Mouse (Mus musculus) CH12.LX (cell line): ENCODE data around the gene Oog2. TPM values are rescaled to one million over a fixed set of nuclear protein-coding genes. Genes with fewer than 3 reads are reported as not detected.

Source experiments
- polyA plus RNA-seq: library from polyadenylated mRNA; unstranded; fragments of >175 nt; gene quantifications from 2 replicates; pipeline ENCODE4 v1.2.1, GENCODE M21; 2012; ENCODE audit warnings: low read depth; ENCODE audit not compliant: insufficient read length
- total RNA-seq, 2 experiments: library from RNA; depleted of rRNA; stranded (reverse); fragments of 300-350 nt in 1 of 2; fragments of >200 nt in 1 of 2; gene quantifications; 2 replicates each; pipeline ENCODE4 v1.2.3; 2012 to 2014

The Oog2 gene
- total and polyA plus RNA-seq, 3 experiments, result not detected

Other genes starting within 250 kb of the Oog2 start
- 0.08 TPM in 1 of 2 replicates, not detected in the other for gene Pramef25, start 239.7 kb upstream of the Oog2 start, total RNA-seq (2012; rRNA removed)
- gene Pramef25, start 239.7 kb upstream of the Oog2 start, total RNA-seq (2014; rRNA removed), result not detected in 2 replicates
- not detected in 2 replicates for gene Pramef25, start 239.7 kb upstream of the Oog2 start, polyA plus RNA-seq
- gene Gm13101, start 223.8 kb upstream of the Oog2 start, total RNA-seq (2012; rRNA removed), result not detected in 2 replicates
- not detected in 2 replicates for gene Gm13101, start 223.8 kb upstream of the Oog2 start, total RNA-seq (2014; rRNA removed)
- not detected in 2 replicates for gene Gm13101, start 223.8 kb upstream of the Oog2 start, polyA plus RNA-seq
- not detected in 2 replicates for gene Pramef17, start 196.3 kb upstream of the Oog2 start, total RNA-seq (2012; rRNA removed)
- gene Pramef17, start 196.3 kb upstream of the Oog2 start, total RNA-seq (2014; rRNA removed), result not detected in 2 replicates
- gene Pramef17, start 196.3 kb upstream of the Oog2 start, polyA plus RNA-seq, result not detected in 2 replicates
- not detected in 2 replicates for gene Pramel4, start 131.6 kb upstream of the Oog2 start, total RNA-seq (2012; rRNA removed)
- not detected in 2 replicates for gene Pramel4, start 131.6 kb upstream of the Oog2 start, total RNA-seq (2014; rRNA removed)
- gene Pramel4, start 131.6 kb upstream of the Oog2 start, polyA plus RNA-seq, result not detected in 2 replicates
- gene Gm13102, start 84.2 kb upstream of the Oog2 start, total RNA-seq (2012; rRNA removed), result not detected in 2 replicates
- gene Gm13102, start 84.2 kb upstream of the Oog2 start, total RNA-seq (2014; rRNA removed), result not detected in 2 replicates
- not detected in 2 replicates for gene Gm13102, start 84.2 kb upstream of the Oog2 start, polyA plus RNA-seq
- gene Oog3, start 28.1 kb upstream of the Oog2 start, total RNA-seq (2012; rRNA removed), result not detected in 2 replicates
- not detected in 2 replicates for gene Oog3, start 28.1 kb upstream of the Oog2 start, total RNA-seq (2014; rRNA removed)
- gene Oog3, start 28.1 kb upstream of the Oog2 start, polyA plus RNA-seq, result not detected in 2 replicates
- not detected in 2 replicates for gene C87977, start 22.6 kb downstream of the Oog2 start, total RNA-seq (2012; rRNA removed)
- gene C87977, start 22.6 kb downstream of the Oog2 start, total RNA-seq (2014; rRNA removed), result not detected in 2 replicates
- gene C87977, start 22.6 kb downstream of the Oog2 start, polyA plus RNA-seq, result not detected in 2 replicates
- gene Pramel5, start 89.8 kb downstream of the Oog2 start, total RNA-seq (2012; rRNA removed), result not detected in 2 replicates
- gene Pramel5, start 89.8 kb downstream of the Oog2 start, total RNA-seq (2014; rRNA removed), result not detected in 2 replicates
- gene Pramel5, start 89.8 kb downstream of the Oog2 start, polyA plus RNA-seq, result not detected in 2 replicates
- not detected in 2 replicates for gene Gm13128, start 139.5 kb downstream of the Oog2 start, total RNA-seq (2012; rRNA removed)
- not detected in 2 replicates for gene Gm13128, start 139.5 kb downstream of the Oog2 start, total RNA-seq (2014; rRNA removed)
- gene Gm13128, start 139.5 kb downstream of the Oog2 start, polyA plus RNA-seq, result not detected in 2 replicates
- not detected in 2 replicates for gene Gm13119, start 167.2 kb downstream of the Oog2 start, total RNA-seq (2012; rRNA removed)
- not detected in 2 replicates for gene Gm13119, start 167.2 kb downstream of the Oog2 start, total RNA-seq (2014; rRNA removed)
- not detected in 2 replicates for gene Gm13119, start 167.2 kb downstream of the Oog2 start, polyA plus RNA-seq
- not detected in 2 replicates for gene Pramef20, start 187.2 kb downstream of the Oog2 start, total RNA-seq (2012; rRNA removed)
- gene Pramef20, start 187.2 kb downstream of the Oog2 start, total RNA-seq (2014; rRNA removed), result not detected in 2 replicates
- gene Pramef20, start 187.2 kb downstream of the Oog2 start, polyA plus RNA-seq, result not detected in 2 replicates
- 0.13 and 0.17 TPM in 2 replicates for gene Pramef12, start 217.7 kb downstream of the Oog2 start, total RNA-seq (2012; rRNA removed)
- 0.16 and 0.55 TPM in 2 replicates for gene Pramef12, start 217.7 kb downstream of the Oog2 start, total RNA-seq (2014; rRNA removed)
- gene Pramef12, start 217.7 kb downstream of the Oog2 start, polyA plus RNA-seq, result 0.23 and 0.46 TPM in 2 replicates
- not detected in 2 replicates for gene 1700012P22Rik, start 248.1 kb downstream of the Oog2 start, total RNA-seq (2012; rRNA removed)
- not detected in 2 replicates for gene 1700012P22Rik, start 248.1 kb downstream of the Oog2 start, total RNA-seq (2014; rRNA removed)
- gene 1700012P22Rik, start 248.1 kb downstream of the Oog2 start, polyA plus RNA-seq, result not detected in 2 replicates